Mouse (Mus musculus): ENCODE measurements around the gene Selenos. TPM values are rescaled to one million over a fixed set of nuclear protein-coding genes. Genes with fewer than 3 reads are reported as not detected.

Gene Selenos
- polyA plus RNA-seq, 1 experiment from 2014 or later, result 88.0 TPM

DNA sequence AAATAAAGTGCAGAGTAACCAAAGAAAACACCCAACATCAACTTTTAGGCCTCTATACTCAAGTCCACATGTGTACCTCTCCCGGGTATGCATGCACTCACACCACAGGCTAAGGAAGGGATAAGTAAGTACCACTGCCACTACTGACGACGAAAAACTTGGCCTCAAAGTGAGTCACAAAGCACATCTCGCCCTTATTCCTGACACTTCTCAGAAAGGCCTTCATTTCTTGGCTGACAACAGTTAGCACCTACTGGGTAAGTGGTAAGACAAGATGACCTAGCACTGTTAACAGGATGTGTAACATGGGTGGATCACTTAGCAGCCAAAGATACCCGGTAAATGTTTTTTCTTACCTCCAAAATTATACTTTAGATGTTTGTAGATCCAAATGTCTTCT is 25.1 kb downstream of the Selenos start:
- Histone ChIP-seq H3K4me2 (replicated peaks) (no peak overlapping the region), H3K4me3 (replicated peaks; ENCODE audit: low read length) (no peak overlapping the region), H3K27me3 (ENCODE audit: control insufficient read depth, insufficient read depth, low read length) (no peaks in the 10 kb centered on the region), H3K36me3 (replicated peaks; ENCODE audit: control insufficient read depth, insufficient read depth) (no peaks in the 10 kb centered on the region), H3K9ac (no peak overlapping the region), H3K27ac (no peak overlapping the region), H3K4me1 (replicated peaks; ENCODE audit: control insufficient read depth, insufficient read depth, low read length) (no peaks in the 10 kb centered on the region), H3K9me3 (ENCODE audit: control insufficient read depth, low read length) (no peaks in the 10 kb centered on the region)
- DNase-seq (ENCODE audit: low spot score) (no peak), ATAC-seq (ENCODE audit: low FRiP score) (no peak)
- 92% methylated on average over 5 of the region's 5 CpGs for WGBS

DNA sequence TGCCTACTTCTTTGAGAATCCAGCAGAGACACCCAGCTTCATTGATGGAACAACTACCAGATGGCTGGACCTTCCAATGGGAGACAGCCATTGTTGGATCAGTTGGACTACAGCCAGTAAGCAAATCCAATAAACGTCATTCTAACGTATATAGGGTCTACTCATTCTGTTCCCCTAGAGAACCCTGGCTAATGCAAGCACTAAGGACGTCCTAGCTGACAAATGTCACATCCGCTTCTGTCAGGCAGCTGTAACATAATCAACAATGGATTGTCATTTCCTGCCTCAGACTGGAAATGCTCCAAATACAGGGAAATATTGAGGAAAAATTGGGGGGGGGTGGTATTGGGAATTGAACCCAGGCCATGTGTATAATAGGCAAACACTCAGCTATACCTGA is 26.3 kb downstream of the Selenos start:
- DNase-seq (ENCODE audit: low spot score) (no peak), ATAC-seq (ENCODE audit: low FRiP score) (no peak)
- Histone ChIP-seq H3K4me1 (replicated peaks; ENCODE audit: control insufficient read depth, insufficient read depth, low read length) (peaks cover 4% of the 10 kb centered on the region; the same call in 1 of the 2 replicates), H3K27me3 (ENCODE audit: control insufficient read depth, insufficient read depth, low read length) (no peaks in the 10 kb centered on the region), H3K9ac (no peak overlapping the region), H3K27ac (no peak overlapping the region), H3K36me3 (replicated peaks; ENCODE audit: control insufficient read depth, insufficient read depth) (no peaks in the 10 kb centered on the region), H3K4me2 (replicated peaks) (no peak overlapping the region), H3K9me3 (ENCODE audit: control insufficient read depth, low read length) (no peaks in the 10 kb centered on the region), H3K4me3 (replicated peaks; ENCODE audit: low read length) (no peak overlapping the region)
- WGBS, result 57% methylated on average over 4 of the region's 4 CpGs

DNA sequence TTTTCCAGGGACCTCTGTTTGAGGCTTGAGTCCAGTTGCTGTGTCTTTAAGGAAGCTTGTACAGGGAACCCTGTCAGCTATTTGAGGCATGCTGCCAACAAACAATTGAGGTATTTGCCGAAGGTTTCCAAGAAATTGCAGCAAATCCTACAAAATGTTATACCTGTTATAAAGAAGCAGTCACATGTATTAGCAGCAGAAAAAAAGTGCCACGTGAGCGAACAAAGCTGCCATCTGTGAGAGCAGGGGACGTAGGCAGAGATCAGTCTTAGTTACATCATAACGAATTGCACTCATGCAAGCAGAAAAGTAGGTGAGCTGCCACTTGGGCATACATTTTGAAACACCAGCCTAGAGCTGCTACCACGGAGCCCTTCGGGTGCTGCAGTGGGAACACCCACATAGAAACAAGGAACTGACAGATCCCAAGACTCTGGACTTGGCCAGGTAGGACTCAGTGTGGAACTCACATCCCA is 27.2 kb downstream of the Selenos start:
- DNase-seq (ENCODE audit: low spot score), result no peak
- WGBS, result 75% methylated on average over 7 of the region's 7 CpGs
- no peak overlapping the region for H3K27ac ChIP-seq
- no peaks in the 10 kb centered on the region for H3K36me3 ChIP-seq (replicated peaks; ENCODE audit: control insufficient read depth, insufficient read depth)
- H3K4me2 ChIP-seq (replicated peaks), result no peak overlapping the region
- no peak for ATAC-seq (ENCODE audit: low FRiP score)
- no peaks in the 10 kb centered on the region for H3K9me3 ChIP-seq (ENCODE audit: control insufficient read depth, low read length)
- H3K27me3 ChIP-seq (ENCODE audit: control insufficient read depth, insufficient read depth, low read length), result no peaks in the 10 kb centered on the region
- H3K4me3 ChIP-seq (replicated peaks; ENCODE audit: low read length), result no peak overlapping the region
- peaks cover 10% of the 10 kb centered on the region for H3K4me1 ChIP-seq (replicated peaks; ENCODE audit: control insufficient read depth, insufficient read depth, low read length)
- H3K9ac ChIP-seq, result no peak overlapping the region

DNA sequence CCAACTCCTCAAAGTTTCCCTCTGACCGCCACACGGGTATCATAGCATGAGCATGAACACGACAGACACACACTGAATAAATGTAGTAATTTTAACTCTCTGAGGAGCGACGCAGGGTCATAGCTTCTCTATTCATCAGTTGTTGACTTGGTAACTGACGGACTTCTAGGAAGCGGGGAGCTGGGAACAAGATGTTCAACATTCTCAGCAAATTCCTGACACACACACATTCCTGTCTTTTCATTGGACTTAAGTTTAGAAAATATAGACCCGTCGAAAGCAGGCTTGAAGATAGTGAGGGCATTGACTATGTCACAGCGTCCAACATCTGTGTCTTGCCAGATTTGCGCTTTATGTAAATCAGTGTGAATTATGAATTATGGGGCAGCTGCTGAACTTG is 27.8 kb downstream of the Selenos start:
- ATAC-seq (ENCODE audit: low FRiP score), result no peak
- Histone ChIP-seq H3K27me3 (ENCODE audit: control insufficient read depth, insufficient read depth, low read length) (no peaks in the 10 kb centered on the region), H3K4me3 (replicated peaks; ENCODE audit: low read length) (no peak overlapping the region), H3K9me3 (ENCODE audit: control insufficient read depth, low read length) (no peaks in the 10 kb centered on the region), H3K9ac (no peak overlapping the region), H3K4me2 (replicated peaks) (no peak overlapping the region), H3K27ac (no peak overlapping the region), H3K4me1 (replicated peaks; ENCODE audit: control insufficient read depth, insufficient read depth, low read length) (peaks cover 10% of the 10 kb centered on the region), H3K36me3 (replicated peaks; ENCODE audit: control insufficient read depth, insufficient read depth) (no peaks in the 10 kb centered on the region)
- DNase-seq (ENCODE audit: low spot score), result no peak
- WGBS, result 79% methylated on average over 11 of the region's 11 CpGs

DNA sequence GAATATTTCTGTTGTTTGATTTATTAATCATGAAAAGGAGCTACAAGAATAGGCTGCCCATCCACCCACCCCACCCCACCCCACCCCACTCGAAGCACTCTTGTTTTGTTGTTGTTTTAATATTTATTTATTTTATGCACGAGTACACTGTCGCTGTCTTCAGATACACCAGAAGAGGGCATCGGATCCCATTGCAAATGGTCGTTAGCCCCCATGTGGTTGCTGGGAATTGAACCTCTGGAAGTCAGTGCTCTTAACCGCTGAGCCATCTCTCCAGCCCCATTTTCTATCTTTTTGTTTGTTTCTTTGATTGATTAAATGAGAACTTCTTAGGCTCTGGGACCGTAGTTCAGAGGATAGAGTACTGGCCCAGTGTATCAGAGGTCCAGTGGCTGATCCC is 28.5 kb downstream of the Selenos start:
- DNase-seq (ENCODE audit: low spot score), result no peak
- WGBS, result 9% methylated on average over 7 of the region's 7 CpGs

DNA sequence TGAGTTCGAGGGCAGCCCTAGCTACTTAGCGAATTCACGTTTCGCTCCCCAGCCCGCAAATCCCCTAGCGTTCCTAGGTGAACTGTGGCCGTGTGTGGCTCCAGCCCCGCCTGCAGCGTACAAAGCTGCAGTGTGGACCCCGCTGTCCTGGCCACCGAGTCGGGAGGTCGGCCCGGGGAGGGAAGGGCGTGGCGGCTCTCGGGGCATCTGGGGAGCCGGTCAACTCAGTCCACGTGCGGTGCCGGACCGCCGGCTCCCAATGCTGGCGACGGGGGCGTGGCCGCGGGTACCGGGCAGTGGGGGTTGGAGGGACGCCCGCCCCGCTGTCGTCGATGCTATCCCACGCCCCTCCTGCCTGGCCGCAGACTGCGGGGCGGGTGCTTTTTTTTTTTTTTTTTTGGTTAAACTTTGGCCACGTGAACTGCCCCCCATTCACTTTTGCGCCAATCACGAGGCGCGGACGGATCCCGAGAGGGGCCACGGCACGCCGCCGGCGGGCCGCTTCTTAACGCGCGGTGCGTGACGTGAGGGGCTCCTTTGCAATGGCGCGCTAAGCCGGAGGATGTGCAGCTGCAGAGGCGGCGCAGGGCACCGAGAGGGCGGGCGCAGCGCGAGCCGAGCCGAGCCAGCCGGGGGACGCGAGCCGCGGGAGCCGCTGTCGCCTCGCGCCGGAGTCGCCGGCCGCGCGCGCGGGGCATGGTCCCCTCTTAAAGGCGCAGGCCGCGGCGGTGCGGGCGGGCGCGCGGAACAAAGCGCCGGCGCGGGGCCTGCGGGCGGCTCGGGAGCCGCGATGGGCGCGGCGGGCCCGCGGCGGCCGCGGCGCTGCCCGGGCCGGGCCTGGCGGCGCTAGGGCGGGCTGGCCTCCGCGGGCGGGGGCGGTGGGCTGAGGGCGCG is 29.8 kb downstream of the Selenos start, which contains the start of gene Chsy1:
Gene Chsy1, plus strand, starts transcription at position 555 of the 894 bp plus-strand sequence.
- peak within 1 kb of the TSS; percentile 95 for H3K4me3 ChIP-seq (replicated peaks; ENCODE audit: low read length)
- peaks cover 17% of the 10 kb centered on the region for H3K4me1 ChIP-seq (replicated peaks; ENCODE audit: control insufficient read depth, insufficient read depth, low read length)
- peak within 1 kb of the TSS; percentile 99 for H3K4me2 ChIP-seq (replicated peaks)
- H3K36me3 ChIP-seq (replicated peaks; ENCODE audit: control insufficient read depth, insufficient read depth), result no peaks in the 10 kb centered on the region
- no peaks in the 10 kb centered on the region for H3K9me3 ChIP-seq (ENCODE audit: control insufficient read depth, low read length)
- peak within 1 kb of the TSS; percentile 95 for H3K9ac ChIP-seq
- ATAC-seq (ENCODE audit: low FRiP score) (peak; percentile 92), DNase-seq (ENCODE audit: low spot score) (peak; percentile 92)
- WGBS, result under 1% methylated on average over 104 of the region's 123 CpGs
- H3K27ac ChIP-seq, result peak within 1 kb of the TSS; percentile 94
- H3K27me3 ChIP-seq (ENCODE audit: control insufficient read depth, insufficient read depth, low read length), result no peaks in the 10 kb centered on the region

More for the DNA sequence above, 28.5 kb downstream of the Selenos start:
- Histone ChIP-seq H3K27me3 (ENCODE audit: control insufficient read depth, insufficient read depth, low read length) (no peaks in the 10 kb centered on the region), H3K4me3 (replicated peaks; ENCODE audit: low read length) (no peak overlapping the region), H3K36me3 (replicated peaks; ENCODE audit: control insufficient read depth, insufficient read depth) (no peaks in the 10 kb centered on the region), H3K9ac (no peak overlapping the region), H3K9me3 (ENCODE audit: control insufficient read depth, low read length) (no peaks in the 10 kb centered on the region), H3K4me2 (replicated peaks) (0 out of 2 replicates have a peak overlapping the region, but pooled peaks have one; percentile 99), H3K4me1 (replicated peaks; ENCODE audit: control insufficient read depth, insufficient read depth, low read length) (peaks cover 10% of the 10 kb centered on the region), H3K27ac (no peak overlapping the region)
- no peak for ATAC-seq (ENCODE audit: low FRiP score)

DNA sequence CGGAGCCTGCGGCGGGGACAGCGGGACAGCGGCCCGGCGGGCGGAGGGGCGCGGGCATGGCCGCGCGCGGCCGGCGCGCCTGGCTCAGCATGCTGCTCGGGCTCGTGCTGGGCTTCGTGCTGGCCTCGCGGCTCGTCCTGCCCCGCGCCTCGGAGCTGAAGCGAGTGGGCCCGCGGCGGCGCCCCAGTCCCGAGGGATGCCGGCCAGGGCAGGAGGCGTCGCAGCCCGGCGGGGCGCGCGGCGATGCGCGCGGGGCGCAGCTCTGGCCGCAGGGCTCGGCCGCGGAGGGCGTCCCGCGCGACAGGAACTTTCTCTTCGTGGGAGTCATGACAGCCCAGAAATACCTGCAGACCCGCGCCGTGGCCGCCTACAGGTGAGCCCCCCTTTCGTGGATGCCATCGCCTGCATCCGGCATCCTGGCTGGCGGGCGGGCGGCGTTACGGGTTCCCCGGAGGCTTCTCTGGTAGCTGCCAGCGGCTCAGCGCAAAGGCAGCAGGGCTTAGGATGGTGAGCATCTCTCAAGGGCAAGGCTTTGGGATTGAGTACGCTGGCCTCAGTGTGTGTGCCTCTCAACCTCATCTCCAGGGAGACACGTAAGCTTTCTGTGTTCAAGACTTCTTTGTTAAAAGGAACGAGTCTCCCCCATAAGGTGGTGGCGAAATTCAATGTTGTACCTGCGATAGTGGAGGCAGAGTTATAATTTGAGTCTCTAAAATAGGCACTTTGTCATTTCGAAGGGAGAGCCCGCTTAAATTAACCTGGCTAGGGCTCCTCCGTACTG is 30.6 kb downstream of the Selenos start:
- no peaks in the 10 kb centered on the region for H3K36me3 ChIP-seq (replicated peaks; ENCODE audit: control insufficient read depth, insufficient read depth)
- peaks cover 17% of the 10 kb centered on the region for H3K4me1 ChIP-seq (replicated peaks; ENCODE audit: control insufficient read depth, insufficient read depth, low read length)
- under 1% methylated on average over 71 of the region's 77 CpGs for WGBS
- DNase-seq (ENCODE audit: low spot score), result peak; percentile 57
- H3K27ac ChIP-seq, result peak overlapping the region; percentile 94
- ATAC-seq (ENCODE audit: low FRiP score), result peak; percentile 66
- H3K4me3 ChIP-seq (replicated peaks; ENCODE audit: low read length), result peak overlapping the region; percentile 95
- peak overlapping the region; percentile 95 for H3K9ac ChIP-seq
- no peaks in the 10 kb centered on the region for H3K27me3 ChIP-seq (ENCODE audit: control insufficient read depth, insufficient read depth, low read length)
- peak overlapping the region; percentile 99 for H3K4me2 ChIP-seq (replicated peaks)
- H3K9me3 ChIP-seq (ENCODE audit: control insufficient read depth, low read length), result no peaks in the 10 kb centered on the region

DNA sequence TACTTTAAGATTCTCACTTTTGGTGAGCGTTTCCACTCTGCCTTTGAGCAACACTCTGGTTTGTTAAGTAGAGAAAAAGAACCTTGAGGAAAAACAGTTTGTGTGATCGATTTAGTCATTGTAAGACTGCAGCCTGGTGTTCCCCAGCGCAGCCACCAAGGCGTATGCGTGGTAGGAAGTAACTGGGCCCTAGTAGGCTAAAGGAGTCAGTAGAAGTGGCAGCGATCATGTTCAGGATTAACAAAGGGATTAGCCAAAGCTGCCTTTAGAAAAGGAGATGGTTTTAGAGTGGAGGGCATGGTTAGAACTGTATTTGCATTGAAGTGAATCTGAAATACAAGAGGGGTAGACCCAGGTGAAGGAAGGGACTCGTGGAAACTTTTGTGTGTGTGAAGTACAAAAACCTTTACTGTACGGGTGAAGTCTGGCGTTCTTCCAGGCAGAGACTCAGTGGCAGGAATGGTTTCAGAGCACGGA is 31.2 kb downstream of the Selenos start:
- Histone ChIP-seq H3K27me3 (ENCODE audit: control insufficient read depth, insufficient read depth, low read length) (no peaks in the 10 kb centered on the region), H3K4me3 (replicated peaks; ENCODE audit: low read length) (peak overlapping the region; percentile 95), H3K9me3 (ENCODE audit: control insufficient read depth, low read length) (no peaks in the 10 kb centered on the region), H3K27ac (peak overlapping the region; percentile 94), H3K4me1 (replicated peaks; ENCODE audit: control insufficient read depth, insufficient read depth, low read length) (peaks cover 17% of the 10 kb centered on the region), H3K4me2 (replicated peaks) (peak overlapping the region; percentile 99), H3K9ac (peak overlapping the region; percentile 95), H3K36me3 (replicated peaks; ENCODE audit: control insufficient read depth, insufficient read depth) (no peaks in the 10 kb centered on the region)
- WGBS, result 2% methylated on average over 10 of the region's 10 CpGs
- ATAC-seq (ENCODE audit: low FRiP score) (no peak), DNase-seq (ENCODE audit: low spot score) (peak; percentile 48)

DNA sequence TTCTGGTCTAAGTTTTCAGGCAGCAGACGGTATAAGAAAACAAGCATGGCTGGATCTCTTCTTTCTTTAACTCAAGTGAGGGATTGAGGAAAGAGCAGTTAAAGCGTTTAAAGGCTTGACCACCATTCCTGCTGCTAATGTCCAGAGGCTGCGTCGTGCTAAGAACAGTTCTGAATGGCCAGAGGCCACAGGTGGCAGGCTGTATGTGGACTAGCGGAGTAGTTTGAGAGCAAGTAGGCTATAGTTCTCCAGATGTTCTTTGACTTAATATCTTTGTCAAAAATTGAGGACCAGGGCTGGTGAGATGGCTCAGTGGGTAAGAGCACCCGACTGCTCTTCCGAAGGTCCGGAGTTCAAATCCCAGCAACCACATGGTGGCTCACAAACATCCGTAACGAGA is 31.8 kb downstream of the Selenos start:
- H3K4me1 ChIP-seq (replicated peaks; ENCODE audit: control insufficient read depth, insufficient read depth, low read length), result peaks cover 17% of the 10 kb centered on the region
- ATAC-seq (ENCODE audit: low FRiP score), result no peak
- H3K4me2 ChIP-seq (replicated peaks), result peak overlapping the region; percentile 99
- 55% methylated on average over 10 of the region's 10 CpGs for WGBS
- no peaks in the 10 kb centered on the region for H3K9me3 ChIP-seq (ENCODE audit: control insufficient read depth, low read length)
- no peak overlapping the region for H3K27ac ChIP-seq
- H3K9ac ChIP-seq, result peak overlapping the region; percentile 95
- H3K27me3 ChIP-seq (ENCODE audit: control insufficient read depth, insufficient read depth, low read length), result no peaks in the 10 kb centered on the region
- peak overlapping the region; percentile 95 for H3K4me3 ChIP-seq (replicated peaks; ENCODE audit: low read length)
- DNase-seq (ENCODE audit: low spot score), result no peak
- no peaks in the 10 kb centered on the region for H3K36me3 ChIP-seq (replicated peaks; ENCODE audit: control insufficient read depth, insufficient read depth)
